Mouse (Mus musculus): ENCODE results near the gene Tspoap1. TPM values are rescaled to one million over a fixed set of nuclear protein-coding genes. Genes with fewer than 3 reads are reported as not detected.

The Tspoap1 gene
- 3.8 and 4.8 TPM in 2 replicates for polyA plus RNA-seq (2012; rRNA removed; ENCODE audit: low replicate concordance)

DNA sequence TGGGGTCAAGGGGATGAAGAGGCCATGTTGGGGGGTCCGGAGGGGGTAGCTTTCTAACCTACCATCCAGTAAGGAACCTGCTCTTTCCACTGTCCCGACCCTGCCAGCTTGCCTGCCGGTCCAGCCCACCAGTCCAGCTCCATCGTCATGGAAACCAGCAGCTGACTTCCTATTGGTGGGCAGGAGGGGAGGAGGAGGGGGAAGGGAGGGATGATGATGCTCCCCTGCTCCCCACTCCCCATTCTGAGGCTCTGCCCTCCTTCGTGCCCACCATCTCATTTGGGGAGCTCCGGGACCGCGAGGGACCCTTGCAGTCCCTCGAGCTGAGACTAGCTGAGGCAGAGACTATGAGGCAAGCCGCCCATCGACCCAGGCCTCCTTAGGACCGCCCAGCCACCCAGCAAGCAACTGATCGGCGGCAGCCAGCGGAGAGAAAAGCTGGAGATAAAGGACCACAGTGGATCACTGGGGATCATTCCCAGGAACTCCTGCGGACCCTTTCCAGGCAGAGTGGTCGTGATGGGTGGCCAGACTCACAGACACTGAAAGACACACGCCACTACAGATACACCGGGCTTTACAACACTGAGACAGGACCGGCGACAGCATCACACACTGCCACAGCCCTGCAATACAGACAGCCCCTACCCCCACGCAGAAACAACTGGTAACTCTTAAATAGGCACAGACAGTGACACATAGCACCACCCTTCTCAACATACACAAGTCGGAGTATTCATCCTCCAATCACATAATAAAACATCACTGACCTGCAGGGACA, at the start of gene Tspoap1:
TSS of gene Tspoap1 (plus strand) at position 241 of the 781 bp plus-strand sequence.

DNA sequence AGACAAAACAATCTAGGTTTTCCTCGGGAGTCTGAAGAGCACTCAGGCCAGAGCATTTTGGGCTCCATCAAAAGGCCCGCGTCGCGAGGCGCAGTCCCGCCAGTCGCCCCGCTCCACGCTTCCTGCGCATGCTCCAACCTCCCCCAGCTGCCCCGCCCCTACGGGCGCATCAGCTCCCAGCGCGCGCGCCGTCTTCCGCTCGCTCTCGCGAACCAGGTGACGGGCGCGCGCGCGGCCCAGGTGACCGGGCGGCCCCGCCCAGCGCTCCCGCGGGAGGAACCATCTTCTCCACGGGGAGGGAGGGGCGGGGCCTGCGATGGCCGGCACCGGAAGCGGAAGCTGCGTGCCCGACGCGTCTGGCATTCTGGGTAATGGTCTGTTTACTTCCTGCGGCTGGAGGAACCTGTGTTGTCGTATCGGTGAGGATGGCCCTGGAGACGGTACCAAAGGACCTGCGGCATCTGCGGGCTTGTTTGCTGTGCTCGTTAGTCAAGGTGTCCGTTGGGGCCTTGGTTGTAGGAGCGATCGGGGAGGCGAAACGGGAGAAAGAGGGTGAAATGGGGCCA, 23.1 kb upstream of the Tspoap1 start, which contains the start of gene Supt4a:
TSS of gene Supt4a (plus strand) at position 378 of the 566 bp plus-strand sequence.

DNA sequence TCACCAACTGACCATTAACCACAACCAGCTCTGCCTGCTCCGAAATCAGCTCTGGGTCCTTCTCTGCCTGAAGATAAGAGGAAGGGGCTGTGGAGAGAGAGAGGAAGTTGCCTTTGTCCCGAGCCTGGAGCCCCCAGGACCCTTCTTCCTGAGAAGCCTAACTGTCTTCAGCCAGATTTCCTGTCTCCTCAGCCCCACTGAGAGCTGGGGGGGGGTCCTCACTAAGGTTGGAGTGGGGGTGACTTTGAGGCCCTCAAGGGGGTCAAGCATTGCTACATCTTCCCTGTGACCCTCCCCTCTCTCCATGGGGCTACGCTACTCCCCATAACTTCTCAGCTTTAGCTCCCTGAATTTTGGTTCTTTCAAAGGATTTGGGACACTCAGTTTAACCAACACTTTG, 33.1 kb downstream of the Tspoap1 start, which contains the start of gene Mpo:
TSS of gene Mpo (plus strand) at position 122 of the 400 bp plus-strand sequence.

DNA sequence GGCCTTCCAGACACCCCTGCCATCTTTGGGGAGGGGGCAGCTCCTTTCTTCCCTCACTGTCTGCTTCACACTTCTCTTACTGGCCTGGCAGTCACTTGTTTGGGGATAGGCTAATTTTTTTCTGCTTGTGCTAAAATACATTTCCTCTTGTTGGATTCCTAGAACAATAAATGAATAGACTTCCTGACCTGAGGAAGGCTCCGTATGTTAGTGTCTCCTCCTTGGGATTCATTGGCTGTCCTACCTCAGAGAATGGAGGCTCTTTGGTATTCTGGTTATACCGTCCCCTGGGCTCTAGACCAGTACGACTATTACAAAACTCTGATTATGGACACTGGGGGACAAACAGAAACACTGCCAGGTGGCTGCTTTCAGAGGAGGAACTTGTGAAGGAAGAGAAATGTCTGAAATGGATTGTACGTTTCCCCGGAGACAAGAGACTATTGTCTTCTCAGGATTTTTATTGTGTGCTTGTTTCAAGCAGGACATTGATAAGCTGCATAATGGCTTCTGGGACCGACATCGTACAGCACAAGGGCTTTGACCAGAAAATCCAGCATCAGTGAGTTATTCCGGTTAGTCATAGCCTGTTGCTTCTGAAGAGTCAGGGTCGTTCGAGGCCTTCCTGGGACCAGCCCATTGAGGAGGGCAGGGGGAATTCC, 68.0 kb downstream of the Tspoap1 start, which contains the start of gene Lpo:
TSS of gene Lpo (minus strand) at position 51 of the 662 bp plus-strand sequence.

Other genes starting within 250 kb of the Tspoap1 start
- not detected in 2 replicates for gene Gm11492, start 193.9 kb upstream of the Tspoap1 start, polyA plus RNA-seq (2012; rRNA removed; ENCODE audit: low replicate concordance)
- gene Sept4, start 191.6 kb upstream of the Tspoap1 start, polyA plus RNA-seq (2012; rRNA removed; ENCODE audit: low replicate concordance), result 16.7 and 29.4 TPM in 2 replicates
- 20.6 and 28.2 TPM in 2 replicates for gene Mtmr4, start 168.4 kb upstream of the Tspoap1 start, polyA plus RNA-seq (2012; rRNA removed; ENCODE audit: low replicate concordance)
- 0.06 and 0.17 TPM in 2 replicates for gene Hsf5, start 143.4 kb upstream of the Tspoap1 start, polyA plus RNA-seq (2012; rRNA removed; ENCODE audit: low replicate concordance)
- 5.3 and 9.0 TPM in 2 replicates for gene Rnf43, start 97.8 kb upstream of the Tspoap1 start, polyA plus RNA-seq (2012; rRNA removed; ENCODE audit: low replicate concordance)
- 43.3 and 78.5 TPM in 2 replicates for gene Supt4a, start 23.0 kb upstream of the Tspoap1 start, polyA plus RNA-seq (2012; rRNA removed; ENCODE audit: low replicate concordance)
- 1.5 and 1.9 TPM in 2 replicates for gene Mpo, start 33.0 kb downstream of the Tspoap1 start, polyA plus RNA-seq (2012; rRNA removed; ENCODE audit: low replicate concordance)
- gene Lpo, start 67.7 kb downstream of the Tspoap1 start, polyA plus RNA-seq (2012; rRNA removed; ENCODE audit: low replicate concordance), result 0.11 and 0.14 TPM in 2 replicates
- 13.6 and 14.6 TPM in 2 replicates for gene Mks1, start 92.7 kb downstream of the Tspoap1 start, polyA plus RNA-seq (2012; rRNA removed; ENCODE audit: low replicate concordance)
- gene Epx, start 115.0 kb downstream of the Tspoap1 start, polyA plus RNA-seq (2012; rRNA removed; ENCODE audit: low replicate concordance), result 0.07 and 0.42 TPM in 2 replicates
- gene Olfr462, start 131.7 kb downstream of the Tspoap1 start, polyA plus RNA-seq (2012; rRNA removed; ENCODE audit: low replicate concordance), result not detected in 2 replicates
- gene Olfr463, start 136.8 kb downstream of the Tspoap1 start, polyA plus RNA-seq (2012; rRNA removed; ENCODE audit: low replicate concordance), result not detected in 2 replicates
- gene Olfr464, start 160.4 kb downstream of the Tspoap1 start, polyA plus RNA-seq (2012; rRNA removed; ENCODE audit: low replicate concordance), result not detected in 2 replicates
- 61.7 and 97.8 TPM in 2 replicates for gene Dynll2, start 227.0 kb downstream of the Tspoap1 start, polyA plus RNA-seq (2012; rRNA removed; ENCODE audit: low replicate concordance)

Measured in mammary gland, adult 2 months (tissue).